Mouse (Mus musculus): ENCODE results near the gene Gm5767. TPM values are rescaled to one million over a fixed set of nuclear protein-coding genes. Genes with fewer than 3 reads are reported as not detected.

Gm5767 gene
- total and polyA plus RNA-seq, 2 experiments: 0.62 TPM; not detected in 1

DNA sequence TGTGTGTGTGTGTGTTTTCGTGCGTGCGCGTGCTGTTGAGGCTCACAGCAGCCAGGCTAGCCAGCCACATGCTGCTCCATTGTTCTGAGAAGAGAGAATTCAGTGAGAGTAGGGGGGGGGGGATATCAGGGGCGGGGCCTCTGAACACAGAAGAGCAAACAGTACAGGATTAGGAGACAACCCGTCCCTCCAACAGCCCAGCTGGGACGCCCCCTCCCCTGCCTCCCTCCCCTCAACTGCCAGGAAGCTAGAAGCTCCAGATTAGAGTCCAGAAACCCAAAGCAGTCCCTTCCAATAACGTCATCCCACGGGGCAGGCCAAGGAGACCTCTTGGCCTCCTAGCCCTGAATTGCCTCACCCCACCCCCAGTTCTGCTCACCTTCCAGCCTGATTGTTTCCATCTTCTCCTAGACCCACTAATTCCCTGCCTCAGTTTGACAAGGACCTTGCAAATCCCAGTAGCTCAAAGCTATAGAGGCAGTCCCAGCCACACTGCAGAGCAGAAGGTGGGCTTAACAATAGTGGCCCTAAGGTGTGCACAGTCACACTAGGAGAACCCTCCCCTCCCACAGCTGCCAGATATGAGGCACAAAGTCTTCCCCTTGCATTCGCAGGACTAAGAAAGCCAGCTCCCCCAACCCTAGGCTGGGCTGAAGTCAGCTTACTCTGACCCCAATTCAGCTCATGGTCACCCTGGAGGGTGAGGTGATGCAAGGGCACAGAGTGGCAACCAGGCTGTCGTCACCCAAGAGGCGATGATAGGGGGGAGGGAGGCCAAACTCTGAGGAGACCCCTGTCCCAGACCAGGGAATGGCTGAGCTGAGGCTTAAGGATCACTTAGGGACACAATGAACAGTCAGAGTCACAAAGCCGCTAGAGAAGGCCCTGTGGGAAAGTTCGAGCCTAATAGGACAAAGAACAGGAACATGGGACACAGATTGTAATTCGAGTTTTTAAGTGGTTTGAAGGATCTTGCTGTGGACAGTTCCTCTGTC is 10.2 kb upstream of the Gm5767 start:
- Histone ChIP-seq H3K36me3 (ENCODE audit: control insufficient read depth, insufficient read depth, low read length) (no peaks in the 10 kb centered on the region), H3K4me1 (ENCODE audit: control insufficient read depth, insufficient read depth, low read length) (peaks cover 54% of the 10 kb centered on the region), H3K4me3 (ENCODE audit: insufficient read depth, low read depth, low read length) (peak overlapping the region; percentile 90), H3K27ac (replicated peaks; ENCODE audit: insufficient read depth, low read depth, low read length) (peak overlapping the region; percentile 93), H3K79me2 (ENCODE audit: control insufficient read depth, insufficient read depth, low read length) (peaks cover 50% of the 10 kb centered on the region), H3K9ac (ENCODE audit: low read depth, low read length) (peak overlapping the region; percentile 88), H3K27me3 (ENCODE audit: control insufficient read depth, insufficient read depth, low read length) (no peaks in the 10 kb centered on the region)
- TF ChIP-seq POLR2A (IDR thresholded peaks at IDR 0.05; ENCODE audit: extremely low read depth, insufficient read depth, low read length): no peak
- TF ChIP-seq CTCF (IDR thresholded peaks at IDR 0.05; ENCODE audit: low read depth, low read length): no peak
- 8% methylated on average over 14 of the region's 15 CpGs for WGBS
- peak; percentile 53 for DNase-seq (ENCODE audit: extremely low read depth, low read depth, low spot score)

- Histone ChIP-seq H3K4me3 (ENCODE audit: insufficient read depth, low read depth, low read length) (peak within 1 kb of the TSS; percentile 90), H3K4me1 (ENCODE audit: control insufficient read depth, insufficient read depth, low read length) (peaks cover 41% of the 10 kb centered on the region), H3K9ac (ENCODE audit: low read depth, low read length) (peak within 1 kb of the TSS; percentile 88), H3K27me3 (ENCODE audit: control insufficient read depth, insufficient read depth, low read length) (no peaks in the 10 kb centered on the region), H3K79me2 (ENCODE audit: control insufficient read depth, insufficient read depth, low read length) (peaks cover 37% of the 10 kb centered on the region), H3K36me3 (ENCODE audit: control insufficient read depth, insufficient read depth, low read length) (no peaks in the 10 kb centered on the region), H3K27ac (replicated peaks; ENCODE audit: insufficient read depth, low read depth, low read length) (peak within 1 kb of the TSS; percentile 93)
- TF ChIP-seq CTCF (IDR thresholded peaks at IDR 0.05; ENCODE audit: low read depth, low read length) (0 out of 2 replicates have a peak, but pooled peaks have one; percentile 24), POLR2A (IDR thresholded peaks at IDR 0.05; ENCODE audit: extremely low read depth, insufficient read depth, low read length) (peak; percentile 92)
- peak; percentile 85 for DNase-seq (ENCODE audit: extremely low read depth, low read depth, low spot score)
- under 1% methylated on average over 67 of the region's 67 CpGs for WGBS
These were observed 8.8 kb upstream of the Gm5767 start, which contains the start of gene Carhsp1 for GRCm38 (mm10) chr16:8671551-8672349. Carhsp1 (minus strand) TSS chr16:8672155.

GRCm38 (mm10) chr16:8672350-8672687 is 8.3 kb upstream of the Gm5767 start:
- Histone ChIP-seq H3K27me3 (ENCODE audit: control insufficient read depth, insufficient read depth, low read length) (no peaks in the 10 kb centered on the region), H3K4me1 (ENCODE audit: control insufficient read depth, insufficient read depth, low read length) (peaks cover 37% of the 10 kb centered on the region), H3K27ac (replicated peaks; ENCODE audit: insufficient read depth, low read depth, low read length) (peak overlapping the region; percentile 83), H3K4me3 (ENCODE audit: insufficient read depth, low read depth, low read length) (peak overlapping the region; percentile 52; the same call in 1 of the 2 replicates), H3K79me2 (ENCODE audit: control insufficient read depth, insufficient read depth, low read length) (peaks cover 34% of the 10 kb centered on the region), H3K36me3 (ENCODE audit: control insufficient read depth, insufficient read depth, low read length) (no peaks in the 10 kb centered on the region), H3K9ac (ENCODE audit: low read depth, low read length) (peak overlapping the region; percentile 66)
- no peak for DNase-seq (ENCODE audit: extremely low read depth, low read depth, low spot score)
- TF ChIP-seq CTCF (IDR thresholded peaks at IDR 0.05; ENCODE audit: low read depth, low read length): no peak
- no peak; the same call in 1 of the 2 replicates for TF ChIP-seq POLR2A (IDR thresholded peaks at IDR 0.05; ENCODE audit: extremely low read depth, insufficient read depth, low read length)
- under 1% methylated on average over 18 of the region's 18 CpGs for WGBS

DNA sequence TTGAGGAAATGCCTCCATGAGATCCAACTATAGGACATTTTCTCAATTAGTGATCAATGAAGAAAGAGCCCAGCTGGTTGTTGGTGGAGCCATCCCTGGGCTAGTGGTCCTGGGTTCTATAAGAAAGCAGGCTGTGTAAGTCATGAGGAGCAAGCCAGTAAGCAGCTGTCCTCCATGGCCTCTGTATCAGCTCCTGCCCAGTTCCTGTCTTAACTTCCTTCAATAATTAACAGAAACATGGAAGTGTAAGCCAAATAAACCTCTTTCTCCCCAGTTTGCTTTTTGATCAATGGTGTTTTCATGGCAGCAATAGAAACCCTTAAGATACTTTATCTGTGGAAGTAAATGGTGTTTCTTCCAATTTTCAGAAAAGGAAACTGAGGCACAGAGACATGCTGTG is 7.8 kb upstream of the Gm5767 start:
- H3K9ac ChIP-seq (ENCODE audit: low read depth, low read length): no peak overlapping the region
- no peaks in the 10 kb centered on the region for H3K36me3 ChIP-seq (ENCODE audit: control insufficient read depth, insufficient read depth, low read length)
- no peaks in the 10 kb centered on the region for H3K27me3 ChIP-seq (ENCODE audit: control insufficient read depth, insufficient read depth, low read length)
- H3K4me3 ChIP-seq (ENCODE audit: insufficient read depth, low read depth, low read length): no peak overlapping the region
- peak overlapping the region; percentile 83 for H3K27ac ChIP-seq (replicated peaks; ENCODE audit: insufficient read depth, low read depth, low read length)
- TF ChIP-seq POLR2A (IDR thresholded peaks at IDR 0.05; ENCODE audit: extremely low read depth, insufficient read depth, low read length): no peak
- TF ChIP-seq CTCF (IDR thresholded peaks at IDR 0.05; ENCODE audit: low read depth, low read length): no peak
- H3K79me2 ChIP-seq (ENCODE audit: control insufficient read depth, insufficient read depth, low read length): peaks cover 33% of the 10 kb centered on the region
- DNase-seq (ENCODE audit: extremely low read depth, low read depth, low spot score): peak; percentile 89
- peaks cover 33% of the 10 kb centered on the region for H3K4me1 ChIP-seq (ENCODE audit: control insufficient read depth, insufficient read depth, low read length)

DNA sequence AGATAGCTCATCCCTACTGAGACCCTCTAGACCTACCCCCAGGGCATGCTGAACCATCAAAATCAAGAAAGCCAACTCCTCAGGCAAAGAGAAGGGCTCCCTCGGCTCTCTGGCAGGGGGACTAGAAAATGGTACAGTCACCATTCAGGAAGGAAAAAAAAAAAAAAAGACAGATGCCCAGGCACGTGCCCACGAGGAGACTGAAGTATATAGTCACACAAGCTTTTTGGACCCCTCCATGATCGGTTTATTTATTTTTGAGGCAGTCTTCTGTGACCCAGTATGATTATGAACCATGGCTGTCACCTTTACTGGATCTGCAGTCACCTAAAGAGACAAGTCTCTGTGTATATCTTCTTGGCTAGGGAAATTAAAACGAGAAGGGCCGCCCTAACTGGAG is 7.2 kb upstream of the Gm5767 start:
- peaks cover 35% of the 10 kb centered on the region for H3K4me1 ChIP-seq (ENCODE audit: control insufficient read depth, insufficient read depth, low read length)
- TF ChIP-seq POLR2A (IDR thresholded peaks at IDR 0.05; ENCODE audit: extremely low read depth, insufficient read depth, low read length) (no peak), CTCF (IDR thresholded peaks at IDR 0.05; ENCODE audit: low read depth, low read length) (no peak)
- H3K4me3 ChIP-seq (ENCODE audit: insufficient read depth, low read depth, low read length): no peak overlapping the region
- peak overlapping the region; percentile 42 for H3K27ac ChIP-seq (replicated peaks; ENCODE audit: insufficient read depth, low read depth, low read length)
- WGBS: 57% methylated on average over 6 of the region's 6 CpGs
- no peak for DNase-seq (ENCODE audit: extremely low read depth, low read depth, low spot score)
- no peaks in the 10 kb centered on the region for H3K36me3 ChIP-seq (ENCODE audit: control insufficient read depth, insufficient read depth, low read length)
- no peaks in the 10 kb centered on the region for H3K27me3 ChIP-seq (ENCODE audit: control insufficient read depth, insufficient read depth, low read length)
- H3K79me2 ChIP-seq (ENCODE audit: control insufficient read depth, insufficient read depth, low read length): peaks cover 28% of the 10 kb centered on the region
- no peak overlapping the region for H3K9ac ChIP-seq (ENCODE audit: low read depth, low read length)
